Comparison of ENCODE assay signal across 10 mouse cellular contexts in the genomic region with DNA sequence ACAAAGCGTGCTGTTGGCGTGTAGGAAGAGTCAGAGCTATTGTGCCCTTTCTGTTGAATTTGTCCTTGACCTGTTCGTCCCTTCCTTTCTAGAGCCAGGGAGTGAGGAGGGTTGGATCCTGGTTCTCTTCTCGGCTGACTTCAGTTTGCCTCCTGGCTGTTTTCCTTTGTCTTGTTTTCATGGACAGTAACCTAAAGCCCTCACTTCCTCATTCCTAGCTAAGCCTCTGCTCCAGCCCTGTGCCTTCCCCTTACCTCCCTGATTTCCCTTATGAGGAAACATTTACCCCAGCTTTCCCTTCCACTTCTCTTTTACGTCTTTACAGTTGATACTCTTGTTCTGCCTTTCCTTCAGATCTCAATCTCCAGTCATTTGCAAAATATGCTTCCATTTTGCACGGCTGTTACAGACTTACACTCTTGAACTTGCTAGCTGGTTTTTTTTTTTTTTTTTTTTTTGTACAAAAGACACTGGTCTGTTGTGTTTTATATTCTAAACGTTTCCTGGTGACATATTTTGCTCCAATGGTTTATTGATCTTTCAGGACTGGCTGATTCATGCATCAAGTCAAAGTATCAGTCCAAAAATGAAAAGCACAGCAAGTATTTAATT. TPM values are rescaled to one million over a fixed set of nuclear protein-coding genes. Genes with fewer than 3 reads are reported as not detected.
DNase-seq lines count a peak whose midpoint lies in the region; ATAC-seq and TF ChIP-seq lines count a peak whose summit lies in the region.
"Had no signal": no experiment of that assay in that cellular context is flagged by ENCODE, and none has a peak within 500 bp of the region (broad histone marks: within the 10 kb centered on the region; RNA-seq: fewer than 3 reads in every experiment).

No protein-coding gene starts in this region.

- no peaks in the 10 kb centered on the region for H3K36me3 ChIP-seq in heart, embryonic 14.5 days (ENCODE audit: control insufficient read depth, insufficient read depth, low read length)
- H3K36me3 ChIP-seq in heart, embryonic 15.5 days, result no peaks in the 10 kb centered on the region
- no peaks in the 10 kb centered on the region for H3K36me3 ChIP-seq in forebrain, embryonic 16.5 days (ENCODE audit: control insufficient read depth, insufficient read depth)

- ATAC-seq in heart, embryonic 14.5 days (ENCODE audit: insufficient number of reproducible peaks, insufficient read depth, low FRiP score, low read depth), result no peak
- ATAC-seq in heart, embryonic 15.5 days (replicated peaks; ENCODE audit: insufficient number of reproducible peaks, insufficient read depth, low FRiP score, low read depth), result no peak
- peak; percentile 94 for ATAC-seq in megakaryocyte, adult 5-6 weeks (ENCODE audit: poor library complexity, severe bottlenecking)
- ATAC-seq in forebrain, embryonic 16.5 days, result no peak

- H3K4me3 ChIP-seq in heart, embryonic 14.5 days (ENCODE audit: control insufficient read depth in 1 of 2, insufficient read depth in 1 of 2, low read depth in 1 of 2, low read length in 2 of 2), result no peak overlapping the region
- H3K4me3 ChIP-seq in heart, embryonic 15.5 days, result no peak overlapping the region
- no peak overlapping the region for H3K4me3 ChIP-seq in left cerebral cortex, adult 2 months
- H3K4me3 ChIP-seq in forebrain, embryonic 16.5 days (replicated peaks; ENCODE audit: low read length), result no peak overlapping the region

- DNase-seq in heart, postnatal 25 days (ENCODE audit: low spot score), result no peak
- DNase-seq in MEL-GATA-1-ER (ENCODE audit: extremely low read depth, low read depth), result peak; percentile 73
- no peak for DNase-seq in right cerebral cortex, postnatal 25 days
- no peak for DNase-seq in left cerebral cortex, adult 2 months (ENCODE audit: extremely low spot score in 1 of 2, low spot score in 2 of 2)
- DNase-seq: cerebellum, adult 18-20 months; thymus, adult 18-20 months had no signal

- no peaks in the 10 kb centered on the region for H3K27me3 ChIP-seq in heart, embryonic 14.5 days (ENCODE audit: control insufficient read depth, insufficient read depth, low read length)
- H3K27me3 ChIP-seq in heart, embryonic 15.5 days, result no peaks in the 10 kb centered on the region
- H3K27me3 ChIP-seq in forebrain, embryonic 16.5 days (replicated peaks; ENCODE audit: control insufficient read depth, insufficient read depth, low read length), result no peaks in the 10 kb centered on the region

- intact Hi-C loops in heart, postnatal 25 days (cut with DNase I), result no loop called here
- intact Hi-C loops in left cerebral cortex, adult 2 months (cut with DNase I), result no loop called here

- no peaks in the 10 kb centered on the region for H3K9me3 ChIP-seq in heart, embryonic 14.5 days (ENCODE audit: control insufficient read depth, low read length)
- no peaks in the 10 kb centered on the region for H3K9me3 ChIP-seq in heart, embryonic 15.5 days (replicated peaks)
- no peaks in the 10 kb centered on the region for H3K9me3 ChIP-seq in forebrain, embryonic 16.5 days (ENCODE audit: control insufficient read depth, low read length)

- H3K27ac ChIP-seq in heart, embryonic 14.5 days (replicated peaks in 1 of 2; ENCODE audit: control insufficient read depth in 1 of 2, insufficient read depth in 1 of 2, low read depth in 2 of 2, low read length in 2 of 2), result peak overlapping the region; percentile 37 to 63; a peak in 3 of 4 replicates
- H3K27ac ChIP-seq in heart, embryonic 15.5 days, result no peak overlapping the region
- H3K27ac ChIP-seq in left cerebral cortex, adult 2 months, result no peak overlapping the region
- H3K27ac ChIP-seq in forebrain, embryonic 16.5 days (ENCODE audit: low read length), result no peak overlapping the region

- no peak for TF ChIP-seq CTCF in left cerebral cortex, adult 2 months (IDR thresholded peaks at IDR 0.05)

- H3K9ac ChIP-seq in heart, embryonic 14.5 days (ENCODE audit: low read length), result no peak overlapping the region
- H3K9ac ChIP-seq in heart, embryonic 15.5 days, result no peak overlapping the region
- no peak overlapping the region for H3K9ac ChIP-seq in forebrain, embryonic 16.5 days (replicated peaks; ENCODE audit: low read depth, low read length)

- WGBS in heart, embryonic 14.5 days, result 47% methylated on average over 6 of the region's 7 CpGs
- 29% methylated on average over 7 of the region's 7 CpGs for WGBS in heart, embryonic 15.5 days
- WGBS in forebrain, embryonic 16.5 days, result 63% methylated on average over 7 of the region's 7 CpGs

- H3K4me2 ChIP-seq in heart, embryonic 14.5 days (ENCODE audit: low read length), result peak overlapping the region; percentile 29; the same call in 1 of the 2 replicates
- H3K4me2 ChIP-seq in heart, embryonic 15.5 days, result peak overlapping the region; percentile 25; the same call in 1 of the 2 replicates
- no peak overlapping the region for H3K4me2 ChIP-seq in forebrain, embryonic 16.5 days (ENCODE audit: low read length)

- H3K4me1 ChIP-seq in heart, embryonic 14.5 days (ENCODE audit: control insufficient read depth in 2 of 2, insufficient read depth in 2 of 2, low read length in 2 of 2), result peaks cover 11 to 25% of the 10 kb centered on the region in 2 experiments
- peaks cover 16% of the 10 kb centered on the region for H3K4me1 ChIP-seq in heart, embryonic 15.5 days (replicated peaks)
- H3K4me1 ChIP-seq in forebrain, embryonic 16.5 days (replicated peaks; ENCODE audit: control insufficient read depth, insufficient read depth, low read length), result no peaks in the 10 kb centered on the region

RNA-seq across cellular contexts. Expression of a gene that starts 50.5 kb away (rescaled TPM):
- polyA plus RNA-seq in heart, embryonic 14.5 days (2014; fragmentation: Nextera tagmentation; extraction: Ambion mirVana), result 14.7 and 15.2 TPM in 2 replicates
- total RNA-seq in heart, postnatal 25 days (2021), result 1 to 10 TPM; 5.3 to 6.2 TPM
- polyA plus RNA-seq in heart, embryonic 15.5 days (2015; fragmentation: Nextera tagmentation; extraction: Ambion mirVana), result 10.2 and 13.3 TPM in 2 replicates
- total RNA-seq in megakaryocyte, adult 5-6 weeks (2015), result 41.4 and 43.6 TPM in 2 replicates
- total RNA-seq in megakaryocyte, adult 5-6 weeks (2017), result 36.2 and 45.2 TPM in 2 replicates
- total RNA-seq in left cerebral cortex, adult 2 months (2021), result 10 to 100 TPM; 70.7 to 75.9 TPM
- 140 and 150 TPM in 2 replicates for polyA plus RNA-seq in forebrain, embryonic 16.5 days (2015; fragmentation: Nextera tagmentation; extraction: Ambion mirVana)

Comparison
In these comparisons a context has a peak if more than half of its experiments do, and no peak if none do; other contexts are left out.
1. H3K27ac ChIP-seq: peak in heart, embryonic 14.5 days (2 of 2); none in heart, embryonic 15.5 days (single experiment), left cerebral cortex, adult 2 months (single experiment) and forebrain, embryonic 16.5 days (single experiment).
2. RNA of a gene that starts 50.5 kb away (total RNA-seq): 70.7 to 75.9 TPM in left cerebral cortex, adult 2 months and 36.2 to 45.2 TPM in megakaryocyte, adult 5-6 weeks; 5.3 to 6.2 TPM in heart, postnatal 25 days; every median in the first group is over 4 times any median in the second.